Mouse (Mus musculus) MEL (cell line): ENCODE results near the gene Mlxip. TPM values are rescaled to one million over a fixed set of nuclear protein-coding genes. Genes with fewer than 3 reads are reported as not detected.
A peak's percentile ranks its signal among the peaks of the same experiment; 100 is the strongest.

ENCODE experiments used
- DNase-seq: peaks from one replicate; pipeline ENCODE4 v3.0.0; 2011; ENCODE audit warnings: low read depth, low spot score
- H3K27ac ChIP-seq: 2 replicates; pipeline ENCODE4 v1.5.1; 2012; ENCODE audit warnings: low read depth, mild to moderate bottlenecking, control low read depth, low read length, moderate library complexity; ENCODE audit not compliant: control insufficient read depth
- H3K27me3 ChIP-seq, 2 experiments: fragments of 150-350 bp in 1 of 2; sonication (generic) in 1 of 2; 2 replicates each; pipeline ENCODE4 v1.6.1; 2012; ENCODE audit warnings: low read length in 2 of 2, mild to moderate bottlenecking in 2 of 2, improper control_type of control experiment in 1 of 2, moderate library complexity in 1 of 2; ENCODE audit not compliant: insufficient read depth in 2 of 2, control insufficient read depth in 1 of 2
- H3K36me3 ChIP-seq, 2 experiments: 2 replicates each; pipeline ENCODE4 v1.6.1; 2012 to 2014; ENCODE audit warnings: low read length in 2 of 2, improper control_type of control experiment in 1 of 2, inconsistent platforms in 1 of 2, mild to moderate bottlenecking in 1 of 2; ENCODE audit not compliant: insufficient read depth in 2 of 2, control insufficient read depth in 1 of 2
- H3K4me1 ChIP-seq, 2 experiments: fragments of 150-350 bp in 1 of 2; sonication (generic) in 1 of 2; 2 replicates each; pipeline ENCODE4 v1.6.1; 2012; ENCODE audit warnings: low read length in 2 of 2, improper control_type of control experiment in 1 of 2, mild to moderate bottlenecking in 1 of 2; ENCODE audit not compliant: insufficient read depth in 2 of 2, control insufficient read depth in 1 of 2
- H3K4me3 ChIP-seq, 2 experiments: fragments of 150-350 bp in 1 of 2; sonication (generic) in 1 of 2; 2 replicates each; pipeline ENCODE4 v1.5.1; 2012; ENCODE audit warnings: low read depth in 2 of 2, low read length in 2 of 2, mild to moderate bottlenecking in 2 of 2, moderate library complexity in 2 of 2, control low read depth in 1 of 2, improper control_type of control experiment in 1 of 2; ENCODE audit not compliant: control insufficient read depth in 1 of 2, insufficient read depth in 1 of 2
- H3K79me2 ChIP-seq: 2 replicates; pipeline ENCODE4 v1.6.1; 2012; ENCODE audit warnings: mild to moderate bottlenecking, low read length, moderate library complexity; ENCODE audit not compliant: control insufficient read depth, poor library complexity, insufficient read depth
- H3K9ac ChIP-seq: 2 replicates; pipeline ENCODE4 v1.6.1; 2012; ENCODE audit warnings: low read depth, mild to moderate bottlenecking, control low read depth, low read length, moderate library complexity; ENCODE audit not compliant: control insufficient read depth, poor library complexity, severe bottlenecking
- H3K9me3 ChIP-seq: fragments of 150-350 bp; sonication (generic); replicated peaks from 2 replicates; pipeline ENCODE4 v1.6.1; 2012; ENCODE audit warnings: mild to moderate bottlenecking, low read length, improper control_type of control experiment, moderate library complexity; ENCODE audit not compliant: insufficient read depth
- CHD1 ChIP-seq: IDR thresholded peaks from 2 replicates; pipeline ENCODE4 v1.6.1; 2012; ENCODE audit warnings: low read depth, mild to moderate bottlenecking, inconsistent platforms, low read length, improper control_type of control experiment
- EP300 ChIP-seq, 2 experiments: IDR thresholded peaks; 2 replicates each; pipeline ENCODE4 v1.6.1; 2011; ENCODE audit warnings: improper control_type of control experiment in 2 of 2, low read length in 2 of 2, low read depth in 1 of 2, mild to moderate bottlenecking in 1 of 2
- ETS1 ChIP-seq: IDR thresholded peaks from 2 replicates; pipeline ENCODE4 v1.6.1; 2012; ENCODE audit warnings: low read depth, mild to moderate bottlenecking, inconsistent platforms, low read length, improper control_type of control experiment, moderate library complexity
- GABPA ChIP-seq: IDR thresholded peaks from 2 replicates; pipeline ENCODE4 v1.6.1; 2012; ENCODE audit warnings: low read depth, mild to moderate bottlenecking, inconsistent platforms, low read length, improper control_type of control experiment, moderate library complexity
- JUND ChIP-seq: IDR thresholded peaks from 2 replicates; pipeline ENCODE4 v1.6.1; 2011; ENCODE audit warnings: low read depth, mild to moderate bottlenecking, improper control_type of control experiment, low read length
- KAT2A ChIP-seq: conservative IDR thresholded peaks from 2 replicates; pipeline ENCODE4 v1.6.1; 2012; ENCODE audit warnings: low read depth, low read length, improper control_type of control experiment, inconsistent platforms
- MAZ ChIP-seq: IDR thresholded peaks from 2 replicates; pipeline ENCODE4 v1.6.1; 2012; ENCODE audit warnings: low read depth, mild to moderate bottlenecking, inconsistent platforms, low read length, improper control_type of control experiment
- MEF2A ChIP-seq: IDR thresholded peaks from 2 replicates; pipeline ENCODE4 v1.6.1; 2014; ENCODE audit warnings: low read depth, mild to moderate bottlenecking, inconsistent platforms, low read length, improper control_type of control experiment; ENCODE audit not compliant: poor library complexity, insufficient replicate concordance, severe bottlenecking; ENCODE audit errors: extremely low read depth
- MXI1 ChIP-seq: IDR thresholded peaks from 2 replicates; pipeline ENCODE4 v1.6.1; 2011; ENCODE audit warnings: mild to moderate bottlenecking, low read depth, low read length, improper control_type of control experiment
- NELFE ChIP-seq: IDR thresholded peaks from 2 replicates; pipeline ENCODE4 v1.6.1; 2011; ENCODE audit warnings: low read depth, low read length, improper control_type of control experiment
- RAD21 ChIP-seq: IDR thresholded peaks from 2 replicates; pipeline ENCODE4 v1.6.1; 2011; ENCODE audit warnings: mild to moderate bottlenecking, low read depth, low read length, improper control_type of control experiment
- SIN3A ChIP-seq: IDR thresholded peaks from 2 replicates; pipeline ENCODE4 v1.6.1; 2012; ENCODE audit warnings: low read length, improper control_type of control experiment, inconsistent platforms
- USF1 ChIP-seq: IDR thresholded peaks from 2 replicates; pipeline ENCODE4 v1.6.1; 2014; ENCODE audit warnings: low read depth, mild to moderate bottlenecking, inconsistent platforms, low read length, improper control_type of control experiment, moderate library complexity
- ZC3H11A ChIP-seq: IDR thresholded peaks from 2 replicates; pipeline ENCODE4 v1.6.1; 2012; ENCODE audit warnings: low read depth, mild to moderate bottlenecking, inconsistent platforms, low read length, improper control_type of control experiment
- ZKSCAN1 ChIP-seq: IDR thresholded peaks from 2 replicates; pipeline ENCODE4 v1.6.1; 2012; ENCODE audit warnings: low read depth, mild to moderate bottlenecking, inconsistent platforms, low read length, improper control_type of control experiment, moderate library complexity
- polyA plus RNA-seq, 2 experiments: library from polyadenylated mRNA; stranded (reverse) in 1 of 2; unstranded in 1 of 2; fragments of >175 nt in 1 of 2; fragments of >200 nt in 1 of 2; gene quantifications; 2 replicates each; pipeline versions ENCODE4 v1.2.1 to v1.2.4; 2012; ENCODE audit warnings: low replicate concordance in 2 of 2, low read depth in 1 of 2; ENCODE audit not compliant: insufficient read length in 2 of 2, insufficient read depth in 1 of 2, missing spikeins in 1 of 2
- total RNA-seq: library from RNA; depleted of rRNA; stranded (reverse); fragments of 300-350 nt; gene quantifications from 2 replicates; pipeline ENCODE4 v1.2.3, GENCODE M21; 2012

Gene Mlxip
- total and polyA plus RNA-seq, 3 experiments: 5.2 to 21.9 TPM; not detected in 1

- no peaks in the 10 kb centered on the region for H3K9me3 ChIP-seq
- no peak overlapping the region for H3K4me3 ChIP-seq
- H3K27me3 ChIP-seq: no peaks in the 10 kb centered on the region
- peaks cover 21% of the 10 kb centered on the region for H3K79me2 ChIP-seq
- DNase-seq: peak; percentile 52
- no peak overlapping the region for H3K27ac ChIP-seq
- H3K4me1 ChIP-seq: peaks cover 5 to 24% of the 10 kb centered on the region in 2 experiments; a peak in 3 of 4 replicates
- H3K9ac ChIP-seq: no peak overlapping the region
- TF ChIP-seq ETS1 (0 out of 2 replicates have a peak, but pooled peaks have one; percentile 34), GABPA (no peak)
- H3K36me3 ChIP-seq: peaks cover 0 to 18% of the 10 kb centered on the region in 2 experiments; a peak in 3 of 4 replicates
Measured at GRCm38 (mm10) chr5:123416566-123417518, 22.2 kb downstream of the Mlxip start.

DNA sequence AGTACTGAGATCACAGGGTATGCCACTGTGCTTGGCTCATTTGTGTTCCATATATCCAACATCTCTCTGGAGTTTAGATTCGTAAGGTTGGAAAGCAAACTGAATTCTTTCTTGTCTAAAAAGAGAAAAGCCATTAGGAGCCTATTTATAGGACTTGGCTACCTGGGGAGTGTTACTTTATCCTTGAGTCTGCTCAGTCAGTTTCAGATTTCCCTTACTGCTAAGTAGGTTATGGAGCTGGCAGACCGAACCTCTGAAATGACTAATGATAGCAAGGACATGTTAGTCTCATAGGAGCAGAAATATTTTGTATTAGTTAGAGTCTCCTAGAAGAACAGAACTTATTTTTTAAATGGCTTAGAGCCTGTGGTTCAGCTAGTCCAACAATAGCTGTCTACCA lies 29.3 kb downstream of the Mlxip start:
- Histone ChIP-seq H3K9ac (no peak overlapping the region), H3K27me3 (no peaks in the 10 kb centered on the region), H3K4me3 (no peak overlapping the region), H3K27ac (no peak overlapping the region), H3K9me3 (no peaks in the 10 kb centered on the region), H3K79me2 (peaks cover 15% of the 10 kb centered on the region), H3K4me1 (peaks cover 0 to 4% of the 10 kb centered on the region in 2 experiments; a peak in 2 of 4 replicates)
- no peak for DNase-seq
- TF ChIP-seq USF1 (no peak), RAD21 (no peak), MXI1 (no peak), NELFE (no peak), MEF2A (no peak), SIN3A (no peak), ZKSCAN1 (no peak), EP300 (IDR thresholded peaks at IDR 0.05; ENCODE audit: low read depth in 1 of 2, low read length in 2 of 2) (no peak)
- TF ChIP-seq, all 39 proteins: peak for 0
- no peaks in the 10 kb centered on the region; a peak in 3 of 4 replicates for H3K36me3 ChIP-seq

- no peaks in the 10 kb centered on the region for H3K4me1 ChIP-seq
Measured at GRCm38 (mm10) chr5:123427556-123427955, 33.0 kb downstream of the Mlxip start.

More at GRCm38 (mm10) chr5:123427556-123427955, 33.0 kb downstream of the Mlxip start:
- Histone ChIP-seq H3K4me3 (no peak overlapping the region), H3K9ac (no peak overlapping the region), H3K79me2 (peaks cover 9% of the 10 kb centered on the region; the same call in 1 of the 2 replicates), H3K9me3 (no peaks in the 10 kb centered on the region), H3K27ac (no peak overlapping the region), H3K27me3 (no peaks in the 10 kb centered on the region), H3K36me3 (no peaks in the 10 kb centered on the region; a peak in 3 of 4 replicates)
- TF ChIP-seq JUND (no peak), CHD1 (no peak), MAZ (no peak), ZC3H11A (no peak), KAT2A (no peak)
- DNase-seq: peak; percentile 30
